Mouse (Mus musculus) heart, embryonic 14.5 days (tissue): ENCODE measurements around the gene Sec24b. TPM values are rescaled to one million over a fixed set of nuclear protein-coding genes. Genes with fewer than 3 reads are reported as not detected.

Experiments used
- ATAC-seq: fragments of 200-750 bp; cut with Nextera tagmentation; 2 replicates; pipeline ENCODE4 v1.8.0; 2017; ENCODE audit warnings: low read depth, moderate TSS enrichment; ENCODE audit not compliant: insufficient number of reproducible peaks, insufficient read depth, low FRiP score
- H3K27ac ChIP-seq, 2 experiments: fragments of 200-500 bp in 1 of 2; fragments of 300-500 bp in 1 of 2; sonication (generic) in 1 of 2; replicated peaks in 1 of 2; 2 replicates each; pipeline ENCODE4 v1.5.1; 2012 to 2014; ENCODE audit warnings: low read depth in 2 of 2, low read length in 2 of 2, control low read depth in 1 of 2, mild to moderate bottlenecking in 1 of 2, mixed read lengths in 1 of 2; ENCODE audit not compliant: control insufficient read depth in 1 of 2, insufficient read depth in 1 of 2
- H3K27me3 ChIP-seq: fragments of 300-500 bp; sonication (generic); 2 replicates; pipeline ENCODE4 v1.6.1; 2014; ENCODE audit warnings: mild to moderate bottlenecking, low read length, control low read depth; ENCODE audit not compliant: control insufficient read depth, insufficient read depth
- H3K36me3 ChIP-seq: fragments of 300-500 bp; sonication (generic); 2 replicates; pipeline ENCODE4 v1.6.1; 2014; ENCODE audit warnings: mild to moderate bottlenecking, control low read depth, low read length, mixed read lengths; ENCODE audit not compliant: control insufficient read depth, insufficient read depth
- H3K4me1 ChIP-seq, 2 experiments: fragments of 200-500 bp in 1 of 2; fragments of 300-500 bp in 1 of 2; sonication (generic) in 1 of 2; 2 replicates each; pipeline ENCODE4 v1.6.1; 2012 to 2014; ENCODE audit warnings: low read length in 2 of 2, control low read depth in 1 of 2, mixed read lengths in 1 of 2; ENCODE audit not compliant: control insufficient read depth in 2 of 2, insufficient read depth in 2 of 2
- H3K4me2 ChIP-seq: fragments of 300-500 bp; sonication (generic); 2 replicates; pipeline ENCODE4 v1.6.1; 2014; ENCODE audit warnings: mild to moderate bottlenecking, low read length
- H3K4me3 ChIP-seq, 2 experiments: fragments of 200-500 bp in 1 of 2; fragments of 300-500 bp in 1 of 2; sonication (generic) in 1 of 2; 2 replicates each; pipeline ENCODE4 v1.5.1; 2012 to 2014; ENCODE audit warnings: low read length in 2 of 2, mild to moderate bottlenecking in 2 of 2, control low read depth in 1 of 2, low read depth in 1 of 2, moderate library complexity in 1 of 2; ENCODE audit not compliant: control insufficient read depth in 1 of 2, insufficient read depth in 1 of 2
- H3K9ac ChIP-seq: fragments of 300-500 bp; sonication (generic); 2 replicates; pipeline ENCODE4 v1.6.1; 2014; ENCODE audit warnings: mild to moderate bottlenecking, low read length
- H3K9me3 ChIP-seq: fragments of 300-500 bp; sonication (generic); 2 replicates; pipeline ENCODE4 v1.6.1; 2016; ENCODE audit warnings: low read length, control low read depth; ENCODE audit not compliant: control insufficient read depth
- WGBS: fragments of 180-500 bp; shearing (Covaris S2); extraction: QIAGEN DNeasy Blood & Tissue Kit; methylation state at CpG from one replicate; pipeline ENCODE4 v1.1.7; 2014; 5-methylcytosine and 5-hydroxymethylcytosine counted together
- polyA plus RNA-seq: library from polyadenylated mRNA; unstranded; fragments of >200 nt; fragmentation: Nextera tagmentation; extraction: Ambion mirVana; gene quantifications from 2 replicates; pipeline ENCODE4 v1.2.1, GENCODE M21; 2014

Gene Sec24b
- polyA plus RNA-seq, 1 experiment from 2014 or later: 26.5 TPM

- Histone ChIP-seq H3K4me1 (no peaks in the 10 kb centered on the region), H3K27me3 (no peaks in the 10 kb centered on the region), H3K27ac (no peak overlapping the region), H3K9me3 (no peaks in the 10 kb centered on the region), H3K4me2 (no peak overlapping the region), H3K9ac (no peak overlapping the region), H3K36me3 (peaks cover 97% of the 10 kb centered on the region), H3K4me3 (no peak overlapping the region)
- ATAC-seq: no peak
- WGBS: 74% methylated on average over 3 of the region's 3 CpGs
Measured at GRCm38 (mm10) chr3:129997324-129997723, 64.0 kb downstream of the Sec24b start.

- no peak overlapping the region for H3K4me3 ChIP-seq
- peaks cover 99% of the 10 kb centered on the region for H3K36me3 ChIP-seq
- no peak overlapping the region for H3K9ac ChIP-seq
- H3K27ac ChIP-seq: no peak overlapping the region
- ATAC-seq: no peak
- no peaks in the 10 kb centered on the region for H3K27me3 ChIP-seq
- WGBS: 92% methylated on average over 13 of the region's 13 CpGs
- no peak overlapping the region for H3K4me2 ChIP-seq
- no peaks in the 10 kb centered on the region for H3K9me3 ChIP-seq
- H3K4me1 ChIP-seq: no peaks in the 10 kb centered on the region
Measured at GRCm38 (mm10) chr3:129987297-129987696, 74.1 kb downstream of the Sec24b start.

GRCm38 (mm10) chr3:129985335-129985734 is 76.0 kb downstream of the Sec24b start:
- no peak overlapping the region for H3K9ac ChIP-seq
- no peaks in the 10 kb centered on the region for H3K27me3 ChIP-seq
- H3K27ac ChIP-seq: no peak overlapping the region
- no peak for ATAC-seq
- H3K4me1 ChIP-seq: no peaks in the 10 kb centered on the region
- WGBS: 87% methylated on average over 4 of the region's 4 CpGs
- no peaks in the 10 kb centered on the region for H3K9me3 ChIP-seq
- peaks cover 88% of the 10 kb centered on the region for H3K36me3 ChIP-seq
- H3K4me3 ChIP-seq: no peak overlapping the region
- H3K4me2 ChIP-seq: no peak overlapping the region

- Histone ChIP-seq H3K9ac (no peak overlapping the region), H3K27me3 (no peaks in the 10 kb centered on the region), H3K27ac (no peak overlapping the region), H3K4me2 (no peak overlapping the region), H3K4me3 (no peak overlapping the region), H3K4me1 (no peaks in the 10 kb centered on the region), H3K36me3 (peaks cover 82% of the 10 kb centered on the region), H3K9me3 (no peaks in the 10 kb centered on the region)
- 87% methylated on average over 5 of the region's 5 CpGs for WGBS
- ATAC-seq: no peak
Measured at GRCm38 (mm10) chr3:129984797-129985196, 76.6 kb downstream of the Sec24b start.

- Histone ChIP-seq H3K27me3 (no peaks in the 10 kb centered on the region), H3K4me2 (no peak overlapping the region), H3K27ac (no peak overlapping the region), H3K9me3 (no peaks in the 10 kb centered on the region), H3K36me3 (peaks cover 57% of the 10 kb centered on the region), H3K4me1 (no peaks in the 10 kb centered on the region), H3K9ac (no peak overlapping the region), H3K4me3 (no peak overlapping the region)
- ATAC-seq: no peak
- WGBS: 29% methylated on average over 5 of the region's 5 CpGs
Measured at GRCm38 (mm10) chr3:129982271-129982670, 79.1 kb downstream of the Sec24b start.

GRCm38 (mm10) chr3:129981756-129982155 is 79.6 kb downstream of the Sec24b start:
- H3K27ac ChIP-seq: no peak overlapping the region
- peaks cover 52% of the 10 kb centered on the region for H3K36me3 ChIP-seq
- no peak overlapping the region for H3K9ac ChIP-seq
- no peaks in the 10 kb centered on the region for H3K9me3 ChIP-seq
- no peaks in the 10 kb centered on the region for H3K27me3 ChIP-seq
- H3K4me3 ChIP-seq: no peak overlapping the region
- no peak for ATAC-seq
- no peaks in the 10 kb centered on the region for H3K4me1 ChIP-seq
- no peak overlapping the region for H3K4me2 ChIP-seq
- WGBS: 57% methylated on average over 11 of the region's 11 CpGs

GRCm38 (mm10) chr3:129979510-129979909 is 81.8 kb downstream of the Sec24b start:
- no peaks in the 10 kb centered on the region; a peak in 1 of 4 replicates for H3K4me1 ChIP-seq
- H3K36me3 ChIP-seq: peaks cover 29% of the 10 kb centered on the region
- H3K27ac ChIP-seq: no peak overlapping the region
- H3K27me3 ChIP-seq: no peaks in the 10 kb centered on the region
- no peak for ATAC-seq
- 39% methylated on average over 6 of the region's 6 CpGs for WGBS
- no peaks in the 10 kb centered on the region for H3K9me3 ChIP-seq
- H3K4me3 ChIP-seq: no peak overlapping the region
- no peak overlapping the region for H3K9ac ChIP-seq
- H3K4me2 ChIP-seq: no peak overlapping the region

GRCm38 (mm10) chr3:129978716-129979115 is 82.6 kb downstream of the Sec24b start:
- H3K27me3 ChIP-seq: no peaks in the 10 kb centered on the region
- WGBS: 87% methylated on average over 9 of the region's 9 CpGs
- no peak for ATAC-seq

More at GRCm38 (mm10) chr3:129978716-129979115, 82.6 kb downstream of the Sec24b start:
- no peak overlapping the region for H3K9ac ChIP-seq
- H3K4me2 ChIP-seq: no peak overlapping the region
- no peaks in the 10 kb centered on the region for H3K9me3 ChIP-seq
- H3K27ac ChIP-seq: no peak overlapping the region
- H3K36me3 ChIP-seq: peaks cover 22% of the 10 kb centered on the region
- H3K4me3 ChIP-seq: no peak overlapping the region
- H3K4me1 ChIP-seq: no peaks in the 10 kb centered on the region; a peak in 1 of 4 replicates
